Mouse (Mus musculus): Measurements from ENCODE around the gene Pip5kl1. TPM values are rescaled to one million over a fixed set of nuclear protein-coding genes. Genes with fewer than 3 reads are reported as not detected.

The Pip5kl1 gene
- total and polyA plus RNA-seq, 2 experiments from 2014 or later: 16.5 to 19.3 TPM

- Histone ChIP-seq H3K36me3 (ENCODE audit: insufficient read depth, low read length) (no peaks in the 10 kb centered on the region), H3K27ac (ENCODE audit: low read depth, low read length) (peak overlapping the region; percentile 91), H3K9me3 (ENCODE audit: low read length) (no peaks in the 10 kb centered on the region), H3K4me1 (ENCODE audit: insufficient read depth, low read length) (peaks cover 13% of the 10 kb centered on the region), H3K9ac (replicated peaks; ENCODE audit: low read length, poor library complexity, severe bottlenecking) (peak overlapping the region; percentile 94), H3K4me2 (ENCODE audit: low read depth, low read length, poor library complexity, severe bottlenecking) (peak overlapping the region; percentile 65), H3K27me3 (ENCODE audit: insufficient read depth, low read length) (no peaks in the 10 kb centered on the region), H3K4me3 (ENCODE audit: low read depth, low read length) (peak overlapping the region; percentile 92)
- DNase-seq (ENCODE audit: low spot score): peak; percentile 25
- TF ChIP-seq CTCF (IDR thresholded peaks at IDR 0.05): no peak
- WGBS: 11% methylated on average over 9 of the region's 9 CpGs
- no peak for ATAC-seq (ENCODE audit: low FRiP score)
These were observed 37.2 kb upstream of the Pip5kl1 start for GRCm38 (mm10) chr2:32537360-32537905.

- H3K4me2 ChIP-seq (ENCODE audit: low read depth, low read length, poor library complexity, severe bottlenecking): peak overlapping the region; percentile 65
- WGBS: 75% methylated on average over 5 of the region's 5 CpGs
- no peak overlapping the region; the same call in 1 of the 2 replicates for H3K9ac ChIP-seq (replicated peaks; ENCODE audit: low read length, poor library complexity, severe bottlenecking)
- H3K4me1 ChIP-seq (ENCODE audit: insufficient read depth, low read length): peaks cover 13% of the 10 kb centered on the region
- no peak for DNase-seq (ENCODE audit: low spot score)
- no peak for ATAC-seq (ENCODE audit: low FRiP score)
- H3K9me3 ChIP-seq (ENCODE audit: low read length): no peaks in the 10 kb centered on the region
- H3K36me3 ChIP-seq (ENCODE audit: insufficient read depth, low read length): no peaks in the 10 kb centered on the region
- H3K27me3 ChIP-seq (ENCODE audit: insufficient read depth, low read length): no peaks in the 10 kb centered on the region
- H3K27ac ChIP-seq (ENCODE audit: low read depth, low read length): no peak overlapping the region
- TF ChIP-seq CTCF (IDR thresholded peaks at IDR 0.05): no peak
- peak overlapping the region; percentile 92 for H3K4me3 ChIP-seq (ENCODE audit: low read depth, low read length)
These were observed 36.7 kb upstream of the Pip5kl1 start for GRCm38 (mm10) chr2:32537941-32538340.

GRCm38 (mm10) chr2:32538461-32538860 is 36.1 kb upstream of the Pip5kl1 start:
- WGBS: 45% methylated on average over 4 of the region's 4 CpGs
- H3K4me1 ChIP-seq (ENCODE audit: insufficient read depth, low read length): peaks cover 13% of the 10 kb centered on the region
- H3K27me3 ChIP-seq (ENCODE audit: insufficient read depth, low read length): no peaks in the 10 kb centered on the region
- no peaks in the 10 kb centered on the region for H3K36me3 ChIP-seq (ENCODE audit: insufficient read depth, low read length)
- H3K4me3 ChIP-seq (ENCODE audit: low read depth, low read length): peak overlapping the region; percentile 92
- TF ChIP-seq CTCF (IDR thresholded peaks at IDR 0.05): no peak
- H3K27ac ChIP-seq (ENCODE audit: low read depth, low read length): no peak overlapping the region
- H3K9me3 ChIP-seq (ENCODE audit: low read length): no peaks in the 10 kb centered on the region
- H3K4me2 ChIP-seq (ENCODE audit: low read depth, low read length, poor library complexity, severe bottlenecking): peak overlapping the region; percentile 65
- no peak overlapping the region; the same call in 1 of the 2 replicates for H3K9ac ChIP-seq (replicated peaks; ENCODE audit: low read length, poor library complexity, severe bottlenecking)
- no peak for ATAC-seq (ENCODE audit: low FRiP score)
- DNase-seq (ENCODE audit: low spot score): peak; percentile 19

- no peaks in the 10 kb centered on the region for H3K36me3 ChIP-seq (ENCODE audit: insufficient read depth, low read length)
- WGBS: 78% methylated on average over 14 of the region's 14 CpGs
- H3K9ac ChIP-seq (replicated peaks; ENCODE audit: low read length, poor library complexity, severe bottlenecking): no peak overlapping the region
- H3K27ac ChIP-seq (ENCODE audit: low read depth, low read length): no peak overlapping the region
- TF ChIP-seq CTCF (IDR thresholded peaks at IDR 0.05): no peak
- H3K4me2 ChIP-seq (ENCODE audit: low read depth, low read length, poor library complexity, severe bottlenecking): peak overlapping the region; percentile 65; the same call in 1 of the 2 replicates
- DNase-seq (ENCODE audit: low spot score): no peak
- no peaks in the 10 kb centered on the region for H3K27me3 ChIP-seq (ENCODE audit: insufficient read depth, low read length)
- H3K4me3 ChIP-seq (ENCODE audit: low read depth, low read length): no peak overlapping the region
- ATAC-seq (ENCODE audit: low FRiP score): no peak
- no peaks in the 10 kb centered on the region for H3K9me3 ChIP-seq (ENCODE audit: low read length)
- peaks cover 13% of the 10 kb centered on the region for H3K4me1 ChIP-seq (ENCODE audit: insufficient read depth, low read length)
These were observed 35.1 kb upstream of the Pip5kl1 start for GRCm38 (mm10) chr2:32539452-32539981.

DNA sequence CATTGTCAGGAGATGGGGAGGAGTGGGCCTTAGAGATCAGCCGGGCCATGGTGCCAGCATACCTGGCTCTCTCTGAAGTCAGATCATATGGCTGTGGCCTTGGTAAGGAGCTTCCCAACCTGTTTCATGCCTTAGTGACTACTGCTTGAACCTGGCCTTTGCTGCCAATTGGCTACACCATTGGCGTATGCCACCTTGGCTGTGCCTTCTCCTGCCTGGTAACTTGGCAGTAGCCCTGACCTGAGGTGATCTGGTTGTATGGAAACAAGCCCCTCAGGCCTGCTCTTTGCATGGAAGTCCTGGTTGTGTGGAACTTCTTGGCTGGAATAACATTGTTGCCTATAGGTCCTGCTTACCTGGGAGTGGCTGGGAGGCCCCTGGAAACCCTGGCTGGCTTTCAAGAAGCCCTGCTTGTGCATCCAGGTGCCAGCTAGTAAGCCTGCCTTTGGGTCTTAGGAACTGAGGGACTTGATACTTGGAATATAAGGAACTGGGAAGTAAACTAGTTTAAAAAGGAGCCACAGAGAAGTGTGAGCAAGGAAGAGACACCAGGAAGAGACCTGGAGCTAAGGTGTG is 33.2 kb upstream of the Pip5kl1 start:
- DNase-seq (ENCODE audit: low spot score) (no peak), ATAC-seq (ENCODE audit: low FRiP score) (no peak)
- no peak overlapping the region for H3K4me2 ChIP-seq (ENCODE audit: low read depth, low read length, poor library complexity, severe bottlenecking)
- no peaks in the 10 kb centered on the region for H3K36me3 ChIP-seq (ENCODE audit: insufficient read depth, low read length)
- no peak for TF ChIP-seq CTCF (IDR thresholded peaks at IDR 0.05)
- 94% methylated on average over 2 of the region's 2 CpGs for WGBS
- H3K4me3 ChIP-seq (ENCODE audit: low read depth, low read length): no peak overlapping the region
- H3K27ac ChIP-seq (ENCODE audit: low read depth, low read length): no peak overlapping the region
- H3K9me3 ChIP-seq (ENCODE audit: low read length): no peaks in the 10 kb centered on the region
- H3K9ac ChIP-seq (replicated peaks; ENCODE audit: low read length, poor library complexity, severe bottlenecking): no peak overlapping the region
- H3K27me3 ChIP-seq (ENCODE audit: insufficient read depth, low read length): no peaks in the 10 kb centered on the region
- H3K4me1 ChIP-seq (ENCODE audit: insufficient read depth, low read length): peaks cover 13% of the 10 kb centered on the region

DNA sequence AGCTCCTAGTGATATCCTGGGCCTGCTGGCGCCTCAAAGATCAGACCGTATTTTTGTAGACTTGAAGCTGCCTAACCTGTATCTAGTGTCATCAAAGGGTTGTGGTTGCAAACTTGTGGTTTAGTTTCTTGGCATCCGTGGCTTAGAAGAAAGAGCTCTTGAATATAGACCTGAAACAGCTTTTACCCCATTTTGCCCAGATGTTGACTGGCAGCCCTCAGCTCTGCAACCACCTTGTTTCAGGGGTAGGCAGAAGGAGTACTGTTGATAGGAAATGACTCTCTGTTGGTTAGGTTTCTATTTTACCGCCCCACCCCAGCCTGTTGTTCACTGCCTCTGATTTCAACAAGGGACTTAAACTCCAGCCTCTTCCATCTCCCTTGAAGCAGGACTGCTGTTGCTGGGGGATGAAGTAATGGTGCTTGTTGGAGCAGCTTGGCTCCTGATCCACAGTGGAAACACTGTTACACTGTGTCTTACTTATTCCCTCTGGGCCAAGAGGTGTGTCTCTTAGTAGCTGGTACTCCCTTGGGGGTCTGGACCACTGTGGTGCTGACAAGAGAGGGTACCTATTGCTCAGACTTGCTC is 32.5 kb upstream of the Pip5kl1 start:
- no peak for DNase-seq (ENCODE audit: low spot score)
- Histone ChIP-seq H3K36me3 (ENCODE audit: insufficient read depth, low read length) (no peaks in the 10 kb centered on the region), H3K27me3 (ENCODE audit: insufficient read depth, low read length) (no peaks in the 10 kb centered on the region), H3K4me3 (ENCODE audit: low read depth, low read length) (no peak overlapping the region), H3K9ac (replicated peaks; ENCODE audit: low read length, poor library complexity, severe bottlenecking) (no peak overlapping the region), H3K9me3 (ENCODE audit: low read length) (no peaks in the 10 kb centered on the region), H3K27ac (ENCODE audit: low read depth, low read length) (no peak overlapping the region), H3K4me1 (ENCODE audit: insufficient read depth, low read length) (peaks cover 13% of the 10 kb centered on the region), H3K4me2 (ENCODE audit: low read depth, low read length, poor library complexity, severe bottlenecking) (no peak overlapping the region)
- no peak for TF ChIP-seq CTCF (IDR thresholded peaks at IDR 0.05)
- ATAC-seq (ENCODE audit: low FRiP score): no peak
- 95% methylated on average over 4 of the region's 4 CpGs for WGBS

All from midbrain, postnatal 0 days (tissue).